Mouse (Mus musculus) bone marrow, adult 2 months (tissue): ENCODE measurements around the gene Pgam2. TPM values are rescaled to one million over a fixed set of nuclear protein-coding genes. Genes with fewer than 3 reads are reported as not detected.

ENCODE experiments used
- H3K27ac ChIP-seq: fragments of 200-500 bp; 2 replicates; pipeline ENCODE4 v1.5.1; 2012; ENCODE audit warnings: low read depth, mild to moderate bottlenecking, control low read depth, inconsistent platforms, low read length; ENCODE audit not compliant: control insufficient read depth, poor library complexity, insufficient read depth
- H3K4me1 ChIP-seq: fragments of 200-500 bp; 2 replicates; pipeline ENCODE4 v1.6.1; 2011; ENCODE audit warnings: low read length; ENCODE audit not compliant: control insufficient read depth, insufficient read depth
- H3K4me3 ChIP-seq: fragments of 200-500 bp; replicated peaks from 2 replicates; pipeline ENCODE3; 2011; ENCODE audit warnings: mild to moderate bottlenecking, low read depth, low read length, control low read depth; ENCODE audit not compliant: control insufficient read depth
- CTCF ChIP-seq: fragments of 200-500 bp; IDR thresholded peaks from 2 replicates; pipeline ENCODE4 v1.5.1; 2011; ENCODE audit warnings: low read length, control low read depth; ENCODE audit not compliant: control insufficient read depth, insufficient read depth
- POLR2A ChIP-seq: fragments of 200-500 bp; IDR thresholded peaks from 2 replicates; pipeline ENCODE4 v1.6.1; 2011; ENCODE audit warnings: low read depth, mild to moderate bottlenecking, control low read depth, low read length, borderline replicate concordance; ENCODE audit not compliant: control insufficient read depth
- WGBS: fragments of 180-500 bp; shearing (Covaris S2); methylation state at CpG from one replicate; pipeline ENCODE4 v1.1.7; 2018; 5-methylcytosine and 5-hydroxymethylcytosine counted together
- polyA plus RNA-seq: library from polyadenylated mRNA; stranded (reverse); fragments of >200 nt; gene quantifications from 2 replicates; pipeline ENCODE4 v1.2.4, GENCODE M21; 2011; ENCODE audit warnings: low replicate concordance; ENCODE audit not compliant: missing spikeins, insufficient read depth, insufficient read length

Pgam2 gene
- polyA plus RNA-seq, 1 experiment = 8.6 TPM

GRCm38 (mm10) chr11:5780035-5780499 is 23.5 kb downstream of the Pgam2 start:
- no peak overlapping the region for H3K4me3 ChIP-seq
- TF ChIP-seq CTCF (no peak), POLR2A (no peak)
- H3K4me1 ChIP-seq = no peaks in the 10 kb centered on the region
- WGBS = 89% methylated on average over 6 of the region's 6 CpGs
- H3K27ac ChIP-seq = no peak overlapping the region

GRCm38 (mm10) chr11:5778481-5778880 is 25.1 kb downstream of the Pgam2 start:
- WGBS = 73% methylated on average over 2 of the region's 2 CpGs
- H3K27ac ChIP-seq = no peak overlapping the region
- H3K4me3 ChIP-seq = no peak overlapping the region
- no peaks in the 10 kb centered on the region for H3K4me1 ChIP-seq
- TF ChIP-seq CTCF (peak; percentile 59), POLR2A (no peak)

GRCm38 (mm10) chr11:5766019-5766418 is 37.5 kb downstream of the Pgam2 start:
- Histone ChIP-seq H3K4me3 (no peak overlapping the region), H3K4me1 (peaks cover 1% of the 10 kb centered on the region; the same call in 1 of the 2 replicates), H3K27ac (no peak overlapping the region)
- TF ChIP-seq CTCF (no peak), POLR2A (no peak)
- WGBS = 84% methylated on average over 6 of the region's 6 CpGs

DNA sequence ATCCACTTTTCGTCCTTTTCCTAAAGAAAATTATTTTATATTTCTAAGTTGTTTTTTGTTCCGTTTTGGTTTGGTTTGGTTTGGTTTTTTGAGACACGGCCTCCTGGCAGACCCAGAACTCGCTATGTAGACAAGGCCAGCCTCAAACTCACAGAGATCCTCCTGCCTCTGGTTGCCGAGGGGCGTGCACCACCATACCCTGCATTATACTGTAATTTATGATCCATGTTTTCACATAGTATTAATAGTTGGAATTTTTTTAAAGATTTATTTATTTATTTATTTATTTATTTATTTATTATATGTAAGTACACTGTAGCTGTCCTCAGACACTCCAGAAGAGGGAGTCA is 40.9 kb downstream of the Pgam2 start:
- Histone ChIP-seq H3K27ac (no peak overlapping the region), H3K4me3 (peak overlapping the region; percentile 96), H3K4me1 (peaks cover 3% of the 10 kb centered on the region; the same call in 1 of the 2 replicates)
- WGBS = 5% methylated on average over 6 of the region's 6 CpGs
- TF ChIP-seq CTCF = no peak
- no peak for TF ChIP-seq POLR2A

DNA sequence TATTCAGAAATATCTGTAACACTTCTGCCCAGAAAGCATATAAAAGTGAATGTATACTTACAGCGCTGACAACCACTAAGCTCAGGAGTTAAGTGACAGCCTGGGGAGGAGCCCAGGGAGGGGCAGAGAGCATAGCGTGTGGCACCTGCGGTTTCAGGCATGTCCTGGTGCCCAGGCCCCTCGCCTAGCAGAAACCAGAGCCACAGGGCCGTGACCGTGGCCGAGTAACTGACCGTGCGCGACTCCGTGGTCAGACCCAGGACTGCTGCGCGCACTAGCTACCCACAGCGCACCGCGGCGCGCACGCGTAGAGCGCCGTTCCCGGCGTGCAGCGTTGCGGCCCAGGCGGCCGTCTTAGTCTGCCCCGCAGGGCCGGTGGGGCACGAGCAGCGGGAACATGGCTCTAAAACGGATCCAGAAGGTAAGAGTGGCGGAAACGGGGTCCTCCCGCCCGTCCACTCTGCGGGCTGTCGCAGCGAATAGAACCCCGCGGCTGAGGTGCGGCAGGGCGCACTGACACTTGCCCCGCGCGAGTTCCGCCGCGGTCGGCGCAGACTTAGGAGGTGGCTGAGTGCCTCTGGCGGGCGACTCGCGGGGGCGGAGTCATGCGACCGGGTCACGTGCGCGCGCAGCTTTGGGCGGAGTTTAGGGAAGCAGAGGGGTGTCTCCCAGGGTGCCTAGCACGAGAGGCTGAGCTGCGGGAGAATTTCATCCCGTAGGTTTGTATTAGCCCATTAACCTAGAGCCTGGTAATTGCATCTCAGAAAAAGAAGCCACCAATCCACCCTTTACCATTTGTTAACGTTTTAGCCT is 41.5 kb downstream of the Pgam2 start, which contains the start of gene Urgcp:
Gene Urgcp (minus strand): TSS at position 557 of the 813 bp plus-strand sequence.
- peaks cover 3% of the 10 kb centered on the region; the same call in 1 of the 2 replicates for H3K4me1 ChIP-seq
- TF ChIP-seq POLR2A (peak; percentile 94), CTCF (peak; percentile 14; the same call in 1 of the 2 replicates)
- under 1% methylated on average over 68 of the region's 68 CpGs for WGBS

DNA sequence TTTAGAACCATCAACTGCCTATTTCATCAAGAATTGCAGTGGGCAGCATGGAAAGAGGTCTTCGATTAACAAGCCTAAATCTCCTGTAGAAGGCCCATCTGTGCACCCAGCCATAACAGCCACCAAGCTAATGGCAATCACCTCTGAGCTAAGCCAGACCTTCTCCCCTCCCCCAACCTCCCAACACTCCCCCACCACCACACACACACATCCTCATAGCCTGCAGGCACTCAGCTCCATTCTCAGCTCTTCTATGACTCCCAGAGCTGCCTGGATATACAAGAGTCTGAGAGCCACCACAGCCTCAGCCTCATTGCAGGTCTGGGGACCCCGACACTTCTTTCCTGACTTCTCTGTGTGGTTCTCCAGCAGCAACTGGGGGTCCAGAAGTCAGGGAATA is 49.8 kb downstream of the Pgam2 start:
- Histone ChIP-seq H3K27ac (no peak overlapping the region), H3K4me3 (no peak overlapping the region), H3K4me1 (no peaks in the 10 kb centered on the region)
- TF ChIP-seq CTCF = no peak
- TF ChIP-seq POLR2A = no peak
- WGBS = 87% methylated on average over 2 of the region's 2 CpGs

More for the DNA sequence above, 41.5 kb downstream of the Pgam2 start, which contains the start of gene Urgcp:
- H3K27ac ChIP-seq = peak within 1 kb of the TSS; percentile 96
- peak within 1 kb of the TSS; percentile 96 for H3K4me3 ChIP-seq

Other genes starting within 250 kb of the Pgam2 start
- gene Ankrd36, start 234.0 kb downstream of the Pgam2 start, polyA plus RNA-seq = 2.1 TPM in 1 of 2 replicates, not detected in the other
- gene Mrps24, start 88.1 kb downstream of the Pgam2 start, polyA plus RNA-seq = 28.2 and 49.7 TPM in 2 replicates
- gene Urgcp, start 41.4 kb downstream of the Pgam2 start, polyA plus RNA-seq = 4.8 and 6.3 TPM in 2 replicates
- 48.8 and 72.4 TPM in 2 replicates for gene Dbnl, start 15.2 kb downstream of the Pgam2 start, polyA plus RNA-seq
- 16.8 and 42.5 TPM in 2 replicates for gene Polm, start 34.3 kb upstream of the Pgam2 start, polyA plus RNA-seq
- gene Aebp1, start 58.2 kb upstream of the Pgam2 start, polyA plus RNA-seq = 0.84 and 2.3 TPM in 2 replicates
- gene Pold2, start 74.6 kb upstream of the Pgam2 start, polyA plus RNA-seq = 13.9 and 19.9 TPM in 2 replicates
- not detected in 2 replicates for gene Myl7, start 95.0 kb upstream of the Pgam2 start, polyA plus RNA-seq
- 2.8 and 3.7 TPM in 2 replicates for gene Gck, start 146.3 kb upstream of the Pgam2 start, polyA plus RNA-seq
- 24.6 and 30.8 TPM in 2 replicates for gene Ykt6, start 152.0 kb upstream of the Pgam2 start, polyA plus RNA-seq